Mouse (Mus musculus) limb, embryonic 13.5 days (tissue): ENCODE data around the gene Tmem63b. TPM values are rescaled to one million over a fixed set of nuclear protein-coding genes. Genes with fewer than 3 reads are reported as not detected.
A peak's percentile ranks its signal among the peaks of the same experiment; 100 is the strongest.

ENCODE experiments used
- ATAC-seq: fragments of 200-750 bp; cut with Nextera tagmentation; 2 replicates; pipeline ENCODE4 v1.8.0; 2017; ENCODE audit warnings: low read depth, moderate number of reproducible peaks, moderate TSS enrichment; ENCODE audit not compliant: low FRiP score
- H3K27ac ChIP-seq: fragments of 300-500 bp; sonication (generic); 2 replicates; pipeline ENCODE4 v1.5.1; 2015; ENCODE audit warnings: inconsistent platforms, mild to moderate bottlenecking, moderate library complexity
- H3K27me3 ChIP-seq: fragments of 300-500 bp; sonication (generic); 2 replicates; pipeline ENCODE4 v1.6.1; 2015; ENCODE audit warnings: mild to moderate bottlenecking, inconsistent platforms
- H3K36me3 ChIP-seq: fragments of 300-500 bp; sonication (generic); 2 replicates; pipeline ENCODE4 v1.6.1; 2015; ENCODE audit warnings: inconsistent platforms, mild to moderate bottlenecking, moderate library complexity
- H3K4me1 ChIP-seq: fragments of 300-500 bp; sonication (generic); 2 replicates; pipeline ENCODE4 v1.6.1; 2015; ENCODE audit warnings: inconsistent platforms
- H3K4me2 ChIP-seq: fragments of 300-500 bp; sonication (generic); replicated peaks from 2 replicates; pipeline ENCODE4 v1.6.1; 2015; ENCODE audit warnings: inconsistent platforms, mild to moderate bottlenecking, moderate library complexity
- H3K4me3 ChIP-seq: fragments of 300-500 bp; sonication (generic); 2 replicates; pipeline ENCODE4 v1.5.1; 2015; ENCODE audit warnings: moderate library complexity, mild to moderate bottlenecking, inconsistent platforms
- H3K9ac ChIP-seq: fragments of 300-500 bp; sonication (generic); 2 replicates; pipeline ENCODE4 v1.6.1; 2015; ENCODE audit warnings: mild to moderate bottlenecking, inconsistent platforms
- H3K9me3 ChIP-seq: fragments of 300-500 bp; sonication (generic); 2 replicates; pipeline ENCODE4 v1.6.1; 2016; ENCODE audit warnings: inconsistent platforms
- WGBS: fragments of 180-500 bp; shearing (Covaris S2); methylation state at CpG from one replicate; pipeline ENCODE4 v1.1.7; 2015; 5-methylcytosine and 5-hydroxymethylcytosine counted together
- polyA plus RNA-seq: library from polyadenylated mRNA; unstranded; fragments of >200 nt; fragmentation: Nextera tagmentation; extraction: Ambion mirVana; gene quantifications from 2 replicates; pipeline ENCODE4 v1.2.1, GENCODE M21; 2015

The Tmem63b gene
- polyA plus RNA-seq = 33.1 and 36.7 TPM in 2 replicates

DNA sequence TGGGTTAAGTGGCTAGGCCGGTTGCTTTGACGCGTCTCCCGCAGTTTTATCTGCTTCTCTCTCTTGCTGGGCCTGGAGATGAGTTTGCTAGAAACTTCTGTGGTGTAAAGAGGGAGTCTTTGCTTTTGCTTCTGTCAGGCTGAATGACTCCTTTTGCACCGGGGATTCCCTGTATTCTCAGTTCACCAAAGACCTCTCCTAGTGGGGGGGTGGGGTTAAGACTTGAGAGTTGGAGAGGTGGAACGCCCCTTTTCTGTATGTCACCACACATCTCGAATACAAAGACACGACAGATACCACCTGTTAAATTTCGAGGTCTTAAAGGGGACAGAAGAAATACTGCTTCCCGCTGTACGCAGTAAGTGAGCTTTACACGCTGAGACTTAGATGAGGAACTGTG, at the start of gene Tmem63b:
TSS of gene Tmem63b (minus strand) at position 190 of the 400 bp plus-strand sequence.
- peak within 1 kb of the TSS; percentile 87 for H3K4me3 ChIP-seq
- H3K9me3 ChIP-seq = no peaks in the 10 kb centered on the region
- peak within 1 kb of the TSS; percentile 84 for H3K27ac ChIP-seq
- peak within 1 kb of the TSS; percentile 90 for H3K9ac ChIP-seq
- ATAC-seq = no peak; the same call in none of the 2 replicates
- H3K36me3 ChIP-seq = no peaks in the 10 kb centered on the region
- H3K4me1 ChIP-seq = peaks cover 23% of the 10 kb centered on the region
- WGBS = 11% methylated on average over 12 of the region's 12 CpGs
- H3K27me3 ChIP-seq = no peaks in the 10 kb centered on the region
- peak within 1 kb of the TSS; percentile 72 for H3K4me2 ChIP-seq

DNA sequence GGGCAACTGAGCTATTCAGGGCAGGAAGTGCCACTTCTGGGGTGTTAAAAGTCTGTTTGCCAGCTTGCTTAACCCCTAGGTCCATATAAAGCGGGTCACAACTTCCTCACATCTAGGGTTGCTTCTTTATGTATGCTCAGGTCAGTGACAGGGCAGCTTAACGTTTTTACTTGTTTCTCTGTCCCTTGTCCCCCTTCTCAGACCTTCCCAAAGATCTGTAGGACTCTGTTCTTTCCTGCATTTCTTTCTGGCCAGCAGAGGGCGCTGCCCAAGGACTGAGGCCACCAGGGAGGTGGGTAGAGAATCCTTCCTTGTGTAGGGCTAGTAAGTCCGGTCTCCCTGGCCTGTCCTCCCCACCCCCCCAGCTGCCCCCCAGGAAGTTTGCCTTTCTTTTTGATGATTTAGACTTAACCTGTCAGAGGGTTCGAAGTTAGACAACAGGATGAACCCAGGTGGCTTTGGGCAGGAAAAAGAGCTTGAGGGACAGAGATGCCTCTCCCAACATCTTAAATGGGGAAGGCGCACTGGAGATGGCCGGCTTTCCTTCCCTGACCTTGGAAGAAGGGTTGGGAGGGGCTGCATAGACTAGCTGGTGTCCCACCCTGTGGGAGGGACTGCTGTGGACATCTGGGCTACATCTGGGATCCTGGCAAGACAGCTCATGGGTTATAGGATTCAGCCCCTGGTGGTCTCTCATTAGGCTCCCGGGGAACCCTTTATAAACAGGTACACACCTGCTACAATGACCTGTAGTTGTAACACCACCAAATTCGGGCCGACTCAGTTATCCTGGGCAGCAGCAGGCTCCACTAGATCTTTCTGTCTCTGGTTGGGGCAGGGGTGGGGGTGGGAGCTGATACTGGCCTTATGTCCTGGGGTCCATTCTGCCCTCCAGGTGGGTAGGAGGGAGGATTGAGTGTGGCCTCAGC, 48.9 kb upstream of the Tmem63b start:
- WGBS = 7% methylated on average over 10 of the region's 10 CpGs

DNA sequence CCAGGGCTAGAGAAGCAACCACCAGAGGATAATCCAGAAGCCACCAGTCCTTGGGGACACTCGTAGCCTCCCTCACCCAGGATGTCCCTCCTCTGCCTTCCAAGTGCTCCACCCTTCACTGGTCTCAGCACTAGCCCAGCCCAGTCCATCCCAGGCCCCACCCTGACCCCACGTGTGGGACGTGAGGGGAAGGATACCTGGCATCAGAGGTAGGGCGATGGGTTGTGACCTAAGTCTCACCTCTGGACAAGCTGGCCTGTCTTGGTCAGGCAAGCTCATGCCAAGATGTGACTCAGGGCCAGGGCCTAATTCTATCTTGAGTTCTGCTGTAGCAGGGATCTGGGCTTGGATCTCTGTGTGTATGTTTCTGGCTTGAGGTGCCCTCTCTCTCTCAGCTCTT, 48.2 kb upstream of the Tmem63b start:
- Histone ChIP-seq H3K9me3 (no peaks in the 10 kb centered on the region), H3K4me2 (no peak overlapping the region), H3K36me3 (no peaks in the 10 kb centered on the region), H3K27me3 (peaks cover 20% of the 10 kb centered on the region; the same call in 1 of the 2 replicates), H3K4me1 (peaks cover 44% of the 10 kb centered on the region), H3K4me3 (no peak overlapping the region), H3K9ac (no peak overlapping the region; the same call in 1 of the 2 replicates), H3K27ac (no peak overlapping the region; the same call in 1 of the 2 replicates)
- no peak for ATAC-seq
- 85% methylated on average over 4 of the region's 4 CpGs for WGBS

More for the DNA sequence above, 48.9 kb upstream of the Tmem63b start:
- H3K27me3 ChIP-seq = peaks cover 20% of the 10 kb centered on the region; the same call in 1 of the 2 replicates
- H3K27ac ChIP-seq = peak overlapping the region; percentile 91
- H3K9ac ChIP-seq = peak overlapping the region; percentile 70
- ATAC-seq = peak; percentile 33; the same call in 1 of the 2 replicates
- H3K9me3 ChIP-seq = no peaks in the 10 kb centered on the region
- no peaks in the 10 kb centered on the region for H3K36me3 ChIP-seq
- H3K4me3 ChIP-seq = peak overlapping the region; percentile 46
- H3K4me1 ChIP-seq = peaks cover 44% of the 10 kb centered on the region
- H3K4me2 ChIP-seq = peak overlapping the region; percentile 71

DNA sequence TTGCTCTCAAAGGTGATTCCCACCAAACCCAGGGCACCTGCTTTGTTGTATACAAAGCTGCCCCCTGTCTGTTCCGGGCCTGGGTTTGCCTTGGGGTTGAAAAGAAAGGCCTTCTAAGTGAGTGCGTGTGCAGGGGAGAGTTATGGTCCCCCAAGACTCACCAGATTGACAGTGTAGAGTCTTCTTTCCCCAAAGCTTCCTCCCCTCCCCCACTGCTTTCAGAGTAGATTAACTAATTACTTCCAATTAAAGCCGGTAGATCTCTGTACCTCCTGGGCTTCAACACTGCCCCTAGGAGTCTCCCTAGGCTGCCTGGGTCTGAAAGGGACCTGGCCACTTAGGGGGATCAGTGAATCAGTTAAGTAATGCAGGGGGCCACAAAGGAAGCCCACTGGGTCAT, 47.6 kb upstream of the Tmem63b start:
- peak overlapping the region; percentile 84 for H3K4me2 ChIP-seq
- no peaks in the 10 kb centered on the region for H3K36me3 ChIP-seq
- peak overlapping the region; percentile 72; the same call in 1 of the 2 replicates for H3K9ac ChIP-seq
- ATAC-seq = no peak
- WGBS = 21% methylated on average over 3 of the region's 3 CpGs
- peak overlapping the region; percentile 43 for H3K4me3 ChIP-seq
- peaks cover 44% of the 10 kb centered on the region for H3K4me1 ChIP-seq
- H3K27me3 ChIP-seq = peaks cover 20% of the 10 kb centered on the region; the same call in 1 of the 2 replicates
- H3K9me3 ChIP-seq = no peaks in the 10 kb centered on the region
- H3K27ac ChIP-seq = 0 out of 2 replicates have a peak overlapping the region, but pooled peaks have one; percentile 33

DNA sequence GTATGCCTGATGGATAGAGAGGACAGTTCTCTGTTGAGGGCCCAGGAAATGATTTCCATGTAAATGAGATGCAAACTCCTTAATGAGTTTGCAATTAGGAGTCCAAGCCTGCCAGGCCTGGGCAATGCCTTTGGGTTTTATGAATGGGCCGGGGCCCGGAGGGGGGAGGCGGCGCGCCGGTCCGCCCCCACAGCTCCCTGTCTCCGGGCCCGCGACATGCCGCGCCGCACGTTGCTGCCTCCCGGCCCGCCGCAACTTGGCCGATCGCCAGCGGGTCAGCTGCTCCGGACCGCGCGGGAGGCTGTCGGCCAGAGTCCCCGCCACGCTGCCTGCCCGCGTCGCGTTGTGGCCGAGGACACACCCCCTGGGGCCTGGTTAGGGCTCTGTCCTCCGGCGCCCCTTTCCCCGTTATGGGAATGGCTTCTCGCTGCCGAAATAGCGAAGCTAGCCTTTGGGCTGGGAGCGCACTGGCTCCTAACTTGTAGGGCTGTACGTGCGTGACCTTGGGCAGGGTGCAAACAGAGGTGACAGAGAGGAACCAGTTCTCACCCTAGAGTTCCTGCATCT, 47.1 kb upstream of the Tmem63b start, which contains the start of gene 1600014C23Rik:
TSS of gene 1600014C23Rik (minus strand) at position 110 of the 567 bp plus-strand sequence.
- Histone ChIP-seq H3K4me3 (peak within 1 kb of the TSS; percentile 43), H3K36me3 (no peaks in the 10 kb centered on the region), H3K9ac (peak within 1 kb of the TSS; percentile 72), H3K27me3 (peaks cover 20% of the 10 kb centered on the region; the same call in 1 of the 2 replicates), H3K27ac (peak within 1 kb of the TSS; percentile 33; the same call in 1 of the 2 replicates), H3K9me3 (no peaks in the 10 kb centered on the region), H3K4me2 (peak within 1 kb of the TSS; percentile 84), H3K4me1 (peaks cover 44% of the 10 kb centered on the region)
- no peak for ATAC-seq
- WGBS = 2% methylated on average over 41 of the region's 41 CpGs

DNA sequence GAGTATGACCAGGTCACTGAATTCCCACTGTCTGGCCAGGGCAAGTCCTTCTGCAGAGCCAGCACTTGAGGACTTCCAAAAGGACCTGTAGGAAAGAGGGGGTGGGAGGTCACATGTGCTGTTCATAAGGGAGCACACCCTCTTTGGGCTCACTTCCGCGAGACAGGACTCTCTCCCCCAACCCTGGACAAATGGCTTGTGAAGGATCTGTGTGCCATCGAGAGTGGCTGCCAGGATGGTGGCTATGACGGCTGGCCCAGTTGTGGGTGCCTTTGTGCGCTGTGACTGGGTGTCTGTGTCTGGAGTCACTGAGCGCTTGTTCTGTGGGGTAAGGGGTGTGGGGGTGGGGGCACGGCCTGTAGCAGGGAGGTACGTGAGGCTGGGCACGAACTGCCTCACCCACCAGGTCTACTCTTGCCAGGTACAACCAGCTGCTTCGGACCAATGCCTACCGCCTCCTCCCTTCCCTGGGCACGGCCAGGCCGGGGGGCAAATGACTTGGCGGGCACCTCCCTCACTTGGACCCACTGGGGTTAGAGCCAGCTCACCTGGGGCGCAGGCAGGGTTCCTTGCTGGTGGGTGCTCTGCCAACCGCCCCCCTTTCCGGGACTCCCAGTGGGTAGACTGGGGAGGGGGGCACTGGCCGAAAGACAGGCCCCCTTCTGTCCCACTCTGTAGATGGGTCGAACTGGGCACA, 46.5 kb upstream of the Tmem63b start:
- Histone ChIP-seq H3K36me3 (no peaks in the 10 kb centered on the region), H3K27ac (no peak overlapping the region), H3K27me3 (peaks cover 20% of the 10 kb centered on the region; the same call in 1 of the 2 replicates), H3K4me1 (peaks cover 44% of the 10 kb centered on the region), H3K9ac (peak overlapping the region; percentile 72), H3K4me3 (peak overlapping the region; percentile 43), H3K4me2 (peak overlapping the region; percentile 84), H3K9me3 (no peaks in the 10 kb centered on the region)
- 62% methylated on average over 19 of the region's 19 CpGs for WGBS
- ATAC-seq = no peak

DNA sequence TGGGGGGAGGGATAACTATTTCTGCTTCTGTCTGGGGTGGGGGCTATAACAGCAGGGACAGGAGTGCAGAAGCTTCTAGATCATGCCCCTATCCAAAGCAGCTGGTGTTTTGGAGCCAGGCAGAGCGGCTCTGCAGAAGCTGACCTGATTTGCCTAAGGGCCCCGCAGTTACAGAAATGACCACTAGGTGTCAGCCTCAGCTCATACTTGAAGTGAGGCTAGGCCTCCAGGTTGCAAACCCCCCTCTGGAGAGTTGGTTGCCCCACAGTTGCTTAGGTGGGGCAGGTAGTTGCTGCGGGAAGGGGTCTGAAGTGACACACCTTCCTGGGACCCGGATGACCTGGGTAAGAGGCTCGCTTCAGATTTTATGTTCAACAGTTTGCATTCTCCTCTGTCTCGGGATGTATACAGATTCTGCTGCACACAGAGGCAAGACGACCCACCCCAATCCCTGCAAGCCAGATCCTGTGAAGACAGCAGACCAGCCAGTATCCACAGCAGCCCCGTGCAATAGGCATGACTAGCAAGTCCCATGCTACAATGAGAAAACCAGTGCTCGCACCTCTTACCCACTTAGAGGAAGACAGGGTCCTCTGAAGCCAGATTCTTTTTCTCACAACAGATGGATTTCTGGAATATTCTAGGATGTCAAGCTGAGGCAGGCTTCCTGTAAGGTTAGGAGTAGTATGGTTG, 44.6 kb upstream of the Tmem63b start:
- Histone ChIP-seq H3K4me1 (peaks cover 40% of the 10 kb centered on the region), H3K4me3 (no peak overlapping the region), H3K9me3 (no peaks in the 10 kb centered on the region), H3K9ac (no peak overlapping the region), H3K36me3 (no peaks in the 10 kb centered on the region), H3K27ac (no peak overlapping the region), H3K4me2 (no peak overlapping the region), H3K27me3 (peaks cover 20% of the 10 kb centered on the region; the same call in 1 of the 2 replicates)
- 21% methylated on average over 9 of the region's 9 CpGs for WGBS
- peak; percentile 30; the same call in 1 of the 2 replicates for ATAC-seq

DNA sequence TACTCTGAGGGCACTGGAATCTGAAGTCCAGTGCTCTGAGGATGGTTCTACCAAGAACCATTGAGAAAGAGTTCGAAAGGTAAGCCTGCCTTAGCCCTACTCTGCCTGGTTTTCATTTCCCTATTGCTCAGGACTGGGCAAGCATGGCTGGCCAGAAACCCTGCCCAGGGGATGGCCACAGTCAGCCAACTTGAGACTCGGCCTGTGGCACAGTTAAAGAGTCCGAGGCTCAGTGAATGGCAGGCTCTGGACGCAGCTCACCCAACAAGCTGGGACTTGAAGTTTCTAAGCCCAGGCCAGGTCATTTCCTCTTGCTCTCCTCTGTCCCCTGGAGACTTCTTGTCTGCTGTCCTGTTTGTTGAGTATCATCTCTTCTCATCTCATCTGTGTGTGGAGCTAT, 44.0 kb upstream of the Tmem63b start:
- Histone ChIP-seq H3K27ac (no peak overlapping the region), H3K36me3 (no peaks in the 10 kb centered on the region), H3K9me3 (no peaks in the 10 kb centered on the region), H3K27me3 (peaks cover 20% of the 10 kb centered on the region; the same call in 1 of the 2 replicates), H3K4me2 (no peak overlapping the region), H3K9ac (0 out of 2 replicates have a peak overlapping the region, but pooled peaks have one; percentile 35), H3K4me3 (no peak overlapping the region), H3K4me1 (peaks cover 39% of the 10 kb centered on the region)
- 65% methylated on average over 4 of the region's 4 CpGs for WGBS
- ATAC-seq = no peak

DNA sequence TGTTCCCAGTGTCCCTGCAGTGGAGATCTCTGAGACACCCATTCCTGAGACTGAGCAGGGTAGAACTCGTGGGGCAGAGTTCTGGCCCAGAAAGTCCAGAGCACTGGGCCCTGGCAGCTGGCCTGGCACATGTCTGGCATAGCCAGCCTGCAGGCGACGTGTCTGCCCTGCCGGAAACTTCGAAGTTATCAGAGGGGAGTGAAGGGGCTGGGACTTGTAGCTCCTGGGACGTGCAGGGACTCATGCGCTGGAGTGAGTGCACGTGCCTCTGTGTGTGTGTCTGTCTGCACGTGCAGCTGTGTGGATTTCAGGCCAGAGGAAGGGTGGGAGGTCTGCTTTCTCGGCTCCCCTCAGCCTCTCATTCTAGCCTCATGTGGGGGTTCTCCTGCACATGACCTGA, 42.7 kb upstream of the Tmem63b start:
- Histone ChIP-seq H3K27ac (no peak overlapping the region), H3K36me3 (no peaks in the 10 kb centered on the region), H3K4me2 (no peak overlapping the region), H3K4me3 (no peak overlapping the region), H3K27me3 (peaks cover 20% of the 10 kb centered on the region; the same call in 1 of the 2 replicates), H3K9me3 (no peaks in the 10 kb centered on the region), H3K9ac (peak overlapping the region; percentile 48; the same call in 1 of the 2 replicates), H3K4me1 (peaks cover 27% of the 10 kb centered on the region)
- WGBS = 36% methylated on average over 10 of the region's 10 CpGs
- ATAC-seq = no peak

DNA sequence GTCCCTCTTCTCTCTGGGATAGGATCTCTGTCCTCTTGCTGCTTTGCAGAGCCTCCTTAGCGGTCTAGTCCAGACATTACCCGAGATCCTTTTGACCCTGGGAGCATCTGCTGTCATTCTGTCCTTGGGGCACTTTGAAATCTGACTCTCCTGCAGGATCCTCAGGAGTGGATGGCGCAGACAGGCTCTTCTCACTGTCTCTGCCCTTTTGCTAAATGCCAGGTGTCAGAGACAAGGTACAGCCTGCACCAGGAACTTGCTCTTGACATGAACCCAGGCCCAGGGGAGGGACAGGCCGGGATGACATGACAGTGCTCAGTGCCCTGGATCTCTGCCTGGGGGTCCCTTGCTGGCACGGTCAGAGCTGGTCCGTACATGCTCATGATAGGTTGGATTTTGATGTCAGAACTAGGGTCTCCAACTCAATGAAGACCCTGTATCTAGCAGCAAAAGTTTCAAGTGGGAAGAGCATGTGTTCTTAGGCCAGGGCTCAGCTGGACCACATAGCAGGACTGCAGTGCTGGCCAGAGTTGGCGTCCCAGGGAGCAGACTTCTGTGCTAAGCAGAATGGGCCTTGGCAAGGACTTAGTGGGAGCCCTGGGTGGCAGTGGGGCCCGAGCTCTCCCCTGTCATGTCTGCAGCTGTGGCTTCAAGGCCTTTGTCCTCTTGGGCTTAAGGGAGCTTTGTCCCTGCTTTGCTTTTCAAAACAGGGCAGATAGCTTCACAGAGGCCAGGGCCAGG, 41.4 kb upstream of the Tmem63b start:
- H3K9me3 ChIP-seq = no peaks in the 10 kb centered on the region
- no peak overlapping the region for H3K4me2 ChIP-seq
- H3K9ac ChIP-seq = 0 out of 2 replicates have a peak overlapping the region, but pooled peaks have one; percentile 25
- 44% methylated on average over 8 of the region's 8 CpGs for WGBS
- H3K4me1 ChIP-seq = peaks cover 21% of the 10 kb centered on the region
- peaks cover 12% of the 10 kb centered on the region; the same call in 1 of the 2 replicates for H3K27me3 ChIP-seq
- no peak overlapping the region for H3K27ac ChIP-seq
- no peaks in the 10 kb centered on the region for H3K36me3 ChIP-seq
- no peak for ATAC-seq
- no peak overlapping the region for H3K4me3 ChIP-seq
